Mouse (Mus musculus): ENCODE measurements around the gene Uimc1.
"Not testable (repeated sequence)": the region's sequence is repeated elsewhere in the genome, so short reads cannot be mapped to it uniquely, and the experiment has no call there.

The Uimc1 gene

GRCm38 (mm10) chr13:55099726-55100478, at the start of gene Uimc1:
TSS of gene Uimc1 (minus strand) at chr13:55100300.
- peak; percentile 76 for DNase-seq

GRCm38 (mm10) chr13:55140271-55140670, 40.2 kb upstream of the Uimc1 start:
- no peak for DNase-seq

DNA sequence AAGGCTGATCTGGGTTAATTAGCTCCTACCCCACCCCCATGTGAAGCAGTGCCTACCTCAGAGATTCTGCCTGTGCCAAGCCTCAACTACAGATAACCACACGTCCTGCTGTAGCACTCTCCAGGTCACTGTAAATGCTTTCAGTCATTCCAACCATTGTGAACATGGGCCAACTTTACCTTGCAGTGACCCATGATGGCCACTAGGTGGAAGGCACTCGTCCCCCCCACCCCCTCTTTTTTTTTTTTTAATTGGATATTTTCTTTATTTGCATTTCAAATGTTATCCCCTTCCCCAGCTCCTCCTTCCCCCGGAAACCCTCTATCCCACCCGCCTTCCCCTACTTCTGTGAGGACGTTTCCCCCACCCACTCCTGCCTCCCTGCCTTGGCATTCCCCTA, 35.3 kb upstream of the Uimc1 start:
- no peak for DNase-seq

- no peak for DNase-seq
Measured at GRCm38 (mm10) chr13:55133448-55133847, 33.3 kb upstream of the Uimc1 start, which contains the start of gene Gm17617. TSS of gene Gm17617 (minus strand) at chr13:55133548.

- DNase-seq = no peak
Measured at GRCm38 (mm10) chr13:55124903-55125302, 24.8 kb upstream of the Uimc1 start.

GRCm38 (mm10) chr13:55114375-55114774, 14.3 kb upstream of the Uimc1 start:
- DNase-seq = no peak

DNA sequence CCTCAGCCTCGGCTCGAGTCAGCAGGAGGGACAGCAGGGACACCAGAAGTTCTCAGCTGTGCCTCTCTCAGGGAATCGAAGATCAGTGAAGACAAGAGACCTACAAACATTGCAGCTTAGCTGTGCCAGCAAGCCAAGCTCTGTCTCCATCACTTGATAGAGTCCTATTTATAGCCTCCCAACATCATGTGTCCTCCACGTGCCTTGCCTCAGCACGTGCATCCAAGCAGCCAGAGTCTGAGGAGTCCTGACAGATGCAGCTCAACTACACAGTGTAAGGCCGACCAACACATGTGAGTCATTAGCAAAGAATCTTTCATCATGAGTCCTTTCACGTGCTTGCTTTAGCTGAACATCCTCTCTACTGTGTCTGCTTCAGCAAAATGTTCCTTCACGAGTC, 7.6 kb upstream of the Uimc1 start:
- no peak for DNase-seq

DNA sequence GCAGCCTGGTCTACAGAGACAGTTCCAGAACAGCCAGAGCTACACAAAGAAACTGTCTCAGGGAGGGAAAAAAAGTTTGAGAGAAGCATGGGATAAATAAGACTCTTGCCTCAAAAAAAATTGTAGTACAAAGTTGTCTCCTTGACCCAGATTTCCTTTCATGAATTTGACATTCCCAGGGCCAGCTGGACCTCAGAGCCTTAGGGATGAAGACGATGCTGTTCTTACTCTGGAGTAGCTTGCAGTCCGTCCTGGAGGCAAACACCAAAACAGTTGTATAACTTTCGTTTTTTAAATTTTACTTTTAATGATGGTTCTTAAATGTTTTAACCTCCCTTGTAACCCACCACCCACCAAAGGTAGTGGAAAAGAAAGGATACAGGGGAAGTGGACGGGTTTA, 7.0 kb upstream of the Uimc1 start:
- no peak for DNase-seq

GRCm38 (mm10) chr13:55105953-55106691, 6.0 kb upstream of the Uimc1 start:
- DNase-seq = peak; percentile 42

GRCm38 (mm10) chr13:55105045-55105952, 5.2 kb upstream of the Uimc1 start, which contains the start of gene Zfp346:
TSS of gene Zfp346 (plus strand) at chr13:55105311.
- DNase-seq = peak; percentile 97

- DNase-seq = no peak
Measured at GRCm38 (mm10) chr13:55103351-55103750, 3.3 kb upstream of the Uimc1 start.

GRCm38 (mm10) chr13:55102366-55102765, 2.3 kb upstream of the Uimc1 start:
- DNase-seq = no peak

DNA sequence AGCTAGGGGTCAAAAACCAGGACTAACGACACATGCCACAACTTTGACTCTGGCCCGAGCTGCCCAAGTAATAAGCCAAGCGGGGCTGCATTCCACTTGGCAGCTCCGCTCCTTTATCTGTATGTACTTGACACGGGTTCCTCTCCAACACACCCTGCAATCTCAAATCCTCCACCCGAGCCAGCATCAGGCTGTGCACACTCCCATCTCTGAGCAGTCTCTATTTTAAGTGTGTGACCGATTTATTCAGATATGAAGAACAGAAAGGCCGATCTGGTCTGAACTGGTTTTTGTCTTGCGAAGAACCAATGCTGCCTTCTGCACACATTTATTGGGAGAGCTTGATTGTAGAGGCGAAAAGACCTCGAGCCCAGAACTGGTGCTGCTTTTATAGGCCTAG, 1.5 kb upstream of the Uimc1 start:
- no peak for DNase-seq

DNA sequence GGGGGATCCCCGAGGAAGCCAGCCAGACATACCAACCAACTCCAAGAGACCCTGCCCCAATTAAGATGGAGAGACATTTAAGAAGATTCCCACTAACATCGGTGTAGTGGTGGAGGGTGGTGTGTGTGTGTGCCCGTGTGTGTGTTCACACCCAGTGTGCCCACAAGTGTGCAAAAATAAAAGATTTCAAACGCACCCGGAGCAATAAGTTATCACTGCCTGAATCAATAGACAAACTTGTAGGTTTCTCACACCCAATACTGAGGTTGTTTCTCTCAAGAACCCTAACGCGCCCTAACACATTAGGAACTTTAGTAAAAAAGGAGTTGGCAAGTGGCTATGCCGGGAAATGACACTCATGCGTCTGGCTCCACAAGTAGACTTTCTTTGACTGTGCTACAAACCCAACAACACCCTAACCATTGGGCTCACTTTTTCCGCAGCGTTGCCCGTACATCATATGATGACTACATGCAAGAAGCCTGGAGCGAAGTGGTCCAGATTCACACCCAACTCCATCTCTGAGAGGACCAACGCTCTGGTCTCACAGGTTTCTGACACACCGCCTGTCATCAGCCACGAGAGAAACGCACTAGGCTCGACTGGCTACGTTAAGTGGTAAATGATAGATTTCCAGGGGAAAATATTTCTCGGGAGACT, 904 bp downstream of the Uimc1 start:
- peak; percentile 36 for DNase-seq

DNA sequence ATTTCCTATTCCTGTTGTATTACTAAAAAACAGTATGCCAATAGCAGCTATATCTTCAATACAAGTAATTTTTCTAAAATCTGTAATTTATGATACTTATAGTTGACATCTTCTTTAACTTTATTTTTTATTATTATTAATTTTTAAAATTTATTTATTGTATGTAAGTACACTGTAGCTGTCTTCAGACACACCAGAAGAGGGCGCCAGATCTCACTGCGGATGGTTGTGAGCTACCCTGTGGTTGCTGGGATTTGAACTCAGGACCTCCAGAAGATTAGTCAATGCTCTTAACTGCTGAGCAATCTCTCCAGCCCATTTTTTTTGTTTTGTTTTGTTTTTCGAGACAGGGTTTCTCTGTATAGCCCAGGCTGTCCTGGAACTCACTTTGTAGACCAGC, 2.3 kb downstream of the Uimc1 start:
- DNase-seq = not testable (repeated sequence)

DNA sequence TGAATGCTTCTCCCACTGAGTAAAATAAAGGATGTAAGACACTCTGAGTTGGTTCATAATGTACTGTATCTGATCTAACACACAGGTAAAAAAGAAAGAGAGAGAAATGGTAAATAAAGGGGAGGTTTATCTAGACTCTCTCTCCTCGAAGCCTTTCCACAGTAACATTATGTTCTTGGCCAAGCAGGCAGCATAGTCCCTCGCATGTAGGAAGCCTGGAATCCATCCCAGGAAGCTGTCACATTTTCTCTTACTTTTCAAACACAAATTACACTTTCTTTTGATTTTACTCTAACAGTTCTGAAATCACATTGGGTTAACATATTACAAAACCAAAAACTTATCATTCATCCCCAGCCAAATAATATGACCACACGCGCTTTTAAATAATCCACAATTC, 7.5 kb downstream of the Uimc1 start:
- no peak for DNase-seq

- DNase-seq = no peak
Measured at GRCm38 (mm10) chr13:55075597-55075996, 24.5 kb downstream of the Uimc1 start.

DNA sequence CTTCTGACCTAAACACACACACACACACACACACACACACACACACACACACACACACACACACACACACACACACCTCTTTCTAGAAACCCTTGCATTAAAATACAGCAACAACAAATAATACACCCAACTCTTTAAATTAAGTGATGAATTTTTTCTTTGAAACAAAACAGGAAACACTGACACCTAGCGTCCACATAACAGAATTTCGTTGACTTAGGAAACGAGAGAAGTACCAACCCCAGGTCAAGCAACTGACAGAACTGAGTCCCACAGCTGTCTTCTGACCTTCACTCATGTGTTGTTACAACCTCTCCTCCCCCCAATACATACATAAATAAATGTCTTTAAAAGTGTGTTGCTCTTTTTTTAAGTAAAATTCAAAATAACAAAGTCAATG, 28.8 kb downstream of the Uimc1 start:
- DNase-seq = no peak

- DNase-seq = no peak
Measured at GRCm38 (mm10) chr13:55069719-55070118, 30.4 kb downstream of the Uimc1 start.

DNA sequence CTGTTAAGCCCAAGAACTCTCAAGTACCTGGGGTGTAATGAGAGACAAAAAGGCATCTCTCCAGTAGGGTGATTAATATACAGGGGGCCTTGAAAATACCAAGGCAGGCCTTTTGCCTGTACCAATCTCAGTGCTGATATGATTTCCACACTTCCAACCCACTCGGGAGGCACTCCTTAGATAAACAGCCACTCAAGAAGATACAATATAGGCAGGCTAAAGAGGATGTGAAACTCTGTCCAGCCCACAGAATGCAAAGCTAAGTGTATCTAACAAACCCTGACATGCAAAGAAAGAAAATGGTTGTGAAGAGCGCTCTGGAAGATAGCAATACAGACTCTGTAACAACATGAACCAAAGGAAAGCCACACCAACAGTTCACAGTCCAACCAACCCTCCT, 36.8 kb downstream of the Uimc1 start:
- DNase-seq = no peak

DNA sequence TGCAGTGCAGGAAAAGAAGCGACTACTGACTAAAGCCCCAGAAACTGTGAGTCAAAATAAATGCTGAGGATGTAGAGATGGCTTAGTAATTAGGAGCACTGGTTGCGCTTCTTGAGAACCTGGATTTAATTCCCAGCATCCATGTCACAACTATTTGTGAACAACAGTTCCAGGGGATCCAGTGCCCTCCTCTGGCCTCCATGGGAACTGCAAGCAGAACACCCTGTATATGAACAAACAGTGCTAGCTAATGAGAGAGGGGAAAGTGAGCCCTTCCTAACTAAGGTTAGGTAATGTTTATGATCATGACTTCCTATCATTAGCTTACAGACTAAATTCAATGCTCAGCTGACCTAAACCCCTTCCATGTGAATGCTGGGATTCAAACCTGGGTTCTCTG, 42.1 kb downstream of the Uimc1 start:
- DNase-seq = no peak

- no peak for DNase-seq
Measured at GRCm38 (mm10) chr13:55047706-55048105, 52.4 kb downstream of the Uimc1 start.

DNA sequence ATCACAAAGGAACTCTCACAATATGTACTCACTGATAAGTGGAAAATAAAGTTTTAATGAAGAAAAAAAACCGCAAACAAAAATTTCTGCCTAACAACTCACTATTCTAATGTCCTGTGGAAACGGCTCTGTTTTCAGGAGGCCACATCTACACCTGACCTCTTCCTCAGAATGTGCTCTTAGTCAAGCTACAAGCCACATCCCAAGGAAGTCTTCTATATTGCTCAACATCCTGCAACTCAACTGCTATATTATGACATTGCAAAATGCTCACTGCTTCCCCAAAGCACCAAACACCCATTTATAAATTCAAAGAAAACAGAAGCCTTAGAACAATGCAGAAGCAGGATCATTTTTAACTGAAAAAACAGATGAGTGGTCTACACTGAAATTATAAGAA, 60.1 kb downstream of the Uimc1 start:
- no peak for DNase-seq

All from cerebellum, adult 11-12 months (tissue).